Mouse (Mus musculus) T-helper 1 cell (primary cell): ENCODE measurements around the gene H2al1m.

ENCODE experiments used
- in situ Hi-C: fragments of 300-600 bp; cut with MboI, MseI; formaldehyde crosslinking; loops from one replicate; pipeline ENCODE4 v1.15.1; 2025; ENCODE audit warnings: high pct_unique_total_duplicates

The H2al1m gene

DNA sequence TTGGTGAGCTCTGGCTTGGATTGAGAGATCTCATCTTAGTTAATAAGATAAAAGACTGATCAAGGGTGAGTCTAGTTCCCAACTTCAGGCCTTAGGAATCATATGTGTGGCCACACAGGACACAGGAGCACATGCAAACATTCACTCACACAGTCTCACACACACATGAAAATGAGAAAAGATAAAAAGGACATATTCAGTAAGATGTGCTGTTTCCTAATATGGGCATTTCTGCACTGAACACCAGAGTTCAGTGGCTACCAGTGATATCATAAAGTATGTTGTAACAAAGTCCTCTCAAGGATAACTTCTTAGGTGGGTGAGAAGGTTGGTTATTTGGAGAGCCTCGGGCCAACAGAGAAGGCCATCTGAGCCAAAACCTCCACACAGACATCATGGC lies at the start of gene H2al1m:
TSS of gene H2al1m (plus strand) at position 301 of the 400 bp plus-strand sequence.
- in situ Hi-C loops: loop anchor here (25.0 kb wide), 1 partner anchor 379 kb away; the partner anchor contains the start of gene Dynlt3

DNA sequence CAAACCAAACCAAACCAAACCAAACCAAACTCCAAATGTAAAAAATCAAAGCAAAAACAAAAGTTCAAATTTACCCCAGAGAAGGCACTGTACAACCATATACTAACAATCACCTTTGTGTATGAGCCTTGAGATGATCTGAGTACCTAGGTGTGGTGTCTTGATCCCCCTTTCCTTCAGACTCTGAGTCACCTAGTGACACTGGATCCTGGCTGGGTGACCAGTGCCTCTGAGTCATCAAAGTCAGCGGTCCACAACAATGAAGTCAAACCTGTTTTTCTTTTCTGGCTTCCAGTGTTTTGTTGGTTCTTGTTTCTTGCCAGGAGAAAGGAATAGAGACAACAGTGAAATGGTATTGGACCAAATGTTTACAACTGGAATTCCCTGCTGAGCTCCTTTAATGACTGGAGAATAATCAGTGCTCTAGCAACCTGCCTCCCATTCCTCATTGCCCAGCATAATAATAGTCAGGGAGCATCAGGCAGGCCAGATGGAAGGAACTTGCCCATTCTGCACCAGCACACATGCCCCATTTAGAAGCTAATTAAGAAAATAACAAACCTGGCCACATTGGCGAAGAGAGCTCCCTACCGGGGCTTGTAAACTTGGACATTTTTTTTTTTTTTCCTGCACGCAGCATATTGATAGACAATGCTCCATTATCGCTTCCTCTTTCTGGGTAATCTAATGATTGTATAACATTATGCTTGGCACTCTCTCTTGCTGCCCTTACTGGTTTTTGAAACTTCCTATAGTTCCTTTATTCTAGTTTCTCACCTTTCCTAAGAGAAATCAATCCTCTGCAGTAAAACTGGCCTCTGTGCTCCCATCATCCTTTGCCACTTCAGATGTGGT lies 42.6 kb upstream of the H2al1m start:
- in situ Hi-C loops: no loop called here

GRCm38 (mm10) chrX:9243381-9243864 lies 40.1 kb upstream of the H2al1m start:
- in situ Hi-C loops: no loop called here

- in situ Hi-C loops: no loop called here
These were observed 38.8 kb upstream of the H2al1m start for GRCm38 (mm10) chrX:9244603-9245336.

- in situ Hi-C loops: no loop called here
These were observed 34.7 kb upstream of the H2al1m start for GRCm38 (mm10) chrX:9248911-9249310.

DNA sequence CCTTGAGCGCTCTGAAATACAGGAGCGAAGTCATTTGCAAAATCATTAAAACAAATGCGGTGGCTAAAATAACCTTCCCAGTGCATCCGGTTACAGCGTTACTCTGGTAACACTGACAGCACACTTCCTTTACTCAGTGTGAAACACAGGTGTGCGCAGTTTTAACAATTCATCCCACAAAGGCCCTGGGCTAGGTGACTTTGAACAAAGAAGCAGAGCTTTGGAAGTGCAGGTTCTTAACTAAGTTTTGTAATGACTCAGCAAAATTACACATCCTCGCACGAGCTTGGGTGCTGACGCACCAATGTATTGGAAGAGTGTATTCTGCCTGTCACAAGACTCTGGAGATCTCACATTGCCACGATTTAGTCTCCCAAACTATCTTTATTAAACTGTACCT lies 29.6 kb upstream of the H2al1m start:
- in situ Hi-C loops: no loop called here

GRCm38 (mm10) chrX:9254901-9255300 lies 28.7 kb upstream of the H2al1m start:
- in situ Hi-C loops: no loop called here

DNA sequence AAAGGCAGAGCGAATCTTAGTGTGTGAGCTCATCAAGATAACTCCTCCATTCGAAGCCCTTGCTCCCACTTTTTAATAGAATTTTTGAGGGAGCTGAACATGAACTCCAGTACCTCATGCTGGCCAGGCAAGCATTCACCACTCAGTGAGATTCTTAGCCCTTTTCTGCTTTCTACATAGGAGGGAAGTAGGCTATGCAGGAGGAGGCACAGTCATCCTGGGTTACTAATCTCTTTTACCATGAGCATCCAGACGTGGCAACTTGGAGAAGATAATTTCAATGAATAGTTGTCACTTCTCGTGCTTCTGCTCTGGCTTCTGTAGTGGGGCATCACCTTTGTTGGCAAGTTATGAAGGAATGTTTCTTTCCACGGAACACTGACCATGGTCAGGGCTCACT lies 26.8 kb upstream of the H2al1m start, which contains the start of gene Gm14862:
TSS of gene Gm14862 (minus strand) at position 134 of the 400 bp plus-strand sequence.
- in situ Hi-C loops: no loop called here

- in situ Hi-C loops: no loop called here
These were observed 25.7 kb upstream of the H2al1m start for GRCm38 (mm10) chrX:9257831-9258230.

GRCm38 (mm10) chrX:9259267-9259666 lies 24.3 kb upstream of the H2al1m start:
- in situ Hi-C loops: no loop called here

- in situ Hi-C loops: no loop called here
These were observed 12.5 kb upstream of the H2al1m start for GRCm38 (mm10) chrX:9271112-9271511.

DNA sequence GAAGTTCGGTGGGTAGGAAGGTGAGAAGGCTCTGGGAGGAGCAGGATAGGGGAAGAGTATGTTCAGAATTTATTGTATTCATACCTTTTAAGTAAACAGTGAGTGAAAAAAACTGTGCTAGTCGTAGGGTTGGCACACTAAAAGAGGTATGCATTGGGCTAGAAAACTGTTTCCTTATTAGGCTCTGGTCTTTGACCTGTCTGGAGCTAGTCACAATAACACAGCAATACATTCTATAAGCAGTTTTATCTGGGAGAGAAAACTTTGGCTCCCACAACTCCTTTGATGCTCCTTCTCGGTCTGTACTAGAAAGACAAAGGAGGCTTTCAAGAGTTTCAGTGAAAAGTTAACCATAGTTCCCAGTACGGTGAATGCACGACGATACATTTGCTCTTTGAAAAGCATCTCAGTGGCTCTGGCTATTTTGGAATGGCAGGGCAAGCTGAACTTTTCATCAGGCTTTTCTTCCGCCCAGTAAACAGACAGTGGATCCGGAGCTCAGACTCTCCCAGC lies 11.6 kb upstream of the H2al1m start:
- in situ Hi-C loops: no loop called here

DNA sequence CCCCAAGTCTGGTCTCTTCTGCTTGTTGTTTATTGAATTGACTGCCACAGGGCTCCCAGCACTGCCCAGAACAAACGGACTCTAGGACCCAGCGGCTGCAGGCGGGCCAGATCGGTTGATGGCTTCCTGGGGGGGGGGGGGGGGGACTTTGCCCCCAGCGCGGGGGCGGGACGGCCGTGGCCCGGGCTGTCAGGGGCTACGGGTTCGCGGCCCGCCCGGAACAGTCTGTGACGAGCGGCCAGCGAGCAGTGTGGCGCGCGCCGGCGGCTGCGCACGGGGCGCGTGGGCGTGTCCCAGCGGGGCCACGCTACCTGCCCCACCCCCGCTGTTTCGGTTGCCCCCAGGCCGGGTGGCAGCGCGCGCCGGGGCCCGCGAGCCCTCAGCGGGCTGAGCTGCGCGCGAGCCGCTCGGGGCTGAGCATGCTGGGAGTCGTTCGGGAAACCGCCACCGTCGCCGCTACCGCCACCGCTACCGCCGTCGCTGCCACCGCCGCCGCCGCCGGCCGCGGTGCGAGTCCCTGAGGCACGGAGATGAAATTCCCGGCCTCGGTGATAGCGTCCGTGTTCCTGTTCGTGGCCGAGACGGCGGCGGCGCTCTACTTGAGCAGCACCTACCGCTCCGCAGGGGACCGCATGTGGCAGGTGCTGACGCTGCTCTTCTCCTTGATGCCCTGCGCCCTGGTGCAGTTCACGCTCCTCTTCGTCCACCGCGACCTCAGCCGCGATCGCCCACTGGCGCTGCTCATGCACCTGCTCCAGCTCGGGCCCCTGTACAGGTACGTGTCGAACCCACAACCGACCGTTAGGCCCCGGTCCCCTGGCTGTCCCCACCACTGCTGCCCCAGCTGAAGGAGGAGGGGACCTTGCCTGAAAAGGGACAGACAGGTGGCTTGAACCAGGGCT lies 10.9 kb upstream of the H2al1m start, which contains the start of gene Xk:
TSS of gene Xk (plus strand) at position 297 of the 902 bp plus-strand sequence.
- in situ Hi-C loops: no loop called here

GRCm38 (mm10) chrX:9273377-9274002 lies 10.1 kb upstream of the H2al1m start:
- in situ Hi-C loops: no loop called here

DNA sequence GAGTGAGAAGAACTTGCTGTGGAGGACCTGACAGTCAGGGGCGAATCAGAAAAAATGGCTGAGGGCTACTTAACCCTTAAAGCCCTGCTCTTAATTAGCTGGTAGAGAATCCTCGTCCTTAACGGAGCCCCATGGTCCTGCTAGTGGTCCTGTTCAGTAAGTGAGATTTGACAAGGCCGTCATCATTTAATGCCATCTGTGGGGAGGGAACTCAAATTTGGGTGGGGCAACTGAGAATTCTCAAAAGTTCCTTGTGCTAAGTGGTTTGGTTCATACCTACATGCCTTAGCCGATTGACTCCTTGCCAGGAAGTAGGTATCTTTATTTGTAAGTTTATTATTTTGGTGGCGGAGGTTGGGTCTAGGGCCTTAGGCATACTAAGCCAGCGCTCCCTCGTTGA lies 9.2 kb upstream of the H2al1m start:
- in situ Hi-C loops: no loop called here

DNA sequence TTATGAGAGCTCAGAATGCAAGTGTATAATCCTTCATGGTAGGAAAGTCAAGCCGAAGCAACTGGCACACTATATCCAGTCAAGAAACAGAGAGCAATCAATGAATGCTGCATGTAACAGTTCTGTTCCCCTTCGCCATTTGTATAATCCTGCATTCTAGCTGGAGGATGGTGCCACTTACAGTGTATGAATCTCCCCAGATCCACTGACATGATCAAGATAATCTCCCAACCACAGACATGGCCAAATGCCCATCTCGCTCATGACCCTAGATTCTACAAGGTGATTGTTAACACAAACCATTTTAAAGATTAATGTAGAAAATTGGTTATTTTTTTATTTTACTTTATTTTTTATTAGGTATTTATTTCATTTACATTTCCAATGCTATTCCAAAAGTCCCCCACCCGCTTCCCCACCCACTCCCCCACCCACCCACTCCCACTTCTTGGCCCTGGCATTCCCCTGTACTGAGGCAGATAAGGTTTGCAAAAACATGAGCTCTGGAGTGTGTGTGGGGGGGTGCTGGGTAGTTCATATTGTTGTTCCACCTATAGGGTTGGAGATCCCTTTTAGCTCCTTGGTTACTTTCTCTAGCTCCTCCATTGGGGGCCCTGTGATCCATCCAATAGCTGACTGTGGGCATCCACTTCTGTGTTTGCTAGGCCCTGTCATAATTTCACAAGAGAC lies 9.7 kb downstream of the H2al1m start:
- in situ Hi-C loops: loop anchor here (25.0 kb wide), 1 partner anchor 369 kb away; the partner anchor contains the start of gene Dynlt3

DNA sequence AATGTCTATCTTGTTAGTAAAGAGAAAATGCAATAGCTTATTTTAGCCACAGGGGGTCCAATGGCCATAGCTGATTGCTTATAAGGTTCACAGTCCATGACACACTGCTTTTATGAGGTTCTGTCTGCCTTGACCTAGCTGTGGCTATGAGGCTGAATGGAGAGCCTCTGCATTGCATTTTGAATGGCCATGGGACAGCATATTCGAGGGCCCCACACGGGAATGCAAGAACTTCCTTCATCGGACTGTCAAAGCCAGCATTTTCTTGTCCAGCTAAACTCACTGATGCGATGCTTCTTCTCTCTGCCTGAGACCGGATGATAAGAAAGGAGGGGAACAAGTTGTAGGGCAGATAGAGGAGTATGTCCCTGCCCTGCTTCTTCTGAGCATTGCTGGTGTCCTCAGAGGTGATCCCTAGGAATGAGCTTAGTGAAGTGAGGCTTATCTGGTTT lies 14.9 kb downstream of the H2al1m start:
- in situ Hi-C loops: loop anchor here (5.0 to 25.0 kb wide), 3 partner anchors 59 to 364 kb away; partner anchors contain the start of gene Dynlt3

DNA sequence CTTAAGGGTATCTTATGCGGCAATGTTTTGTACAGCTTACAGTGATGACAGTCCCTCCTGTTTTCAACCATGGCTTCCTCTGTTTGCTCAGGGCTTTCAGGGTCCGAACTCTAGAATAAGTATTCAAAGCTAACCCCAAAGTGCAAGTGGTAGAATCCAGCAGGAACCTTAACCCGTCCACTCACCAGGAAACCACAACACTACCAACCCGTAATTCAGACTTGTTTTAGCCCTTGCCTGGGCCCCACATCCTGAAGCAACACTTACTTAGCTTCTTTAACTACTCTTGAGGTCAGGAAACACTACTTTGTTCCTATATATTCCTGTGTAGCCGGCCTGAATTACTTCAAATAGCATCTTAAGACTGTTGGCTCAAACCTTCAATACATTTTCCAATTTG lies 19.2 kb downstream of the H2al1m start:
- in situ Hi-C loops: no loop called here

GRCm38 (mm10) chrX:9303455-9303854 lies 19.9 kb downstream of the H2al1m start:
- in situ Hi-C loops: no loop called here

GRCm38 (mm10) chrX:9316457-9316856 lies 32.9 kb downstream of the H2al1m start:
- in situ Hi-C loops: loop anchor here (5.0 kb wide), 1 partner anchor 216 kb away; no protein-coding TSS in a partner anchor
